20 mouse cellular contexts compared by ENCODE assay signal in genomic region chr17:85346701-85347100, GRCm38 (mm10).
A peak's percentile ranks its signal among the peaks of the same experiment; 100 is the strongest.
DNase-seq lines count a peak whose midpoint lies in the region; ATAC-seq and TF ChIP-seq lines count a peak whose summit lies in the region.
"Had no signal": no experiment of that assay in that cellular context is flagged by ENCODE, and none has a peak within 500 bp of the region (broad histone marks: within the 10 kb centered on the region; RNA-seq: fewer than 3 reads in every experiment).

No protein-coding gene starts in this region.

- H3K4me1 ChIP-seq in cerebellum, adult 2 months (ENCODE audit: control insufficient read depth, insufficient read depth, low read length), result peaks cover 17% of the 10 kb centered on the region

- 41% methylated on average over 6 of the region's 6 CpGs for WGBS in cerebellum, adult 2 months

- H3K4me3 ChIP-seq in cerebellum, adult 2 months (replicated peaks; ENCODE audit: insufficient read depth, low read depth, low read length), result no peak overlapping the region
- H3K4me3 ChIP-seq: embryonic facial prominence, embryonic 10.5 days; forebrain, embryonic 13.5 days; hindbrain, embryonic 13.5 days had no signal

- TF ChIP-seq POLR2A in cerebellum, adult 2 months (IDR thresholded peaks at IDR 0.05; ENCODE audit: borderline replicate concordance, insufficient read depth, low read length), result no peak

- DNase-seq in cerebellum, postnatal 4 days (ENCODE audit: low spot score in 2 of 2), result no peak
- peak; percentile 15 for DNase-seq in brain, adult 2 months (ENCODE audit: low read depth, low spot score)
- DNase-seq in cerebellum, adult 2 months, result peak; percentile 65 to 79
- peak; percentile 72 to 77 for DNase-seq in cerebellum, postnatal 10 days
- DNase-seq in adrenal gland, adult 8-10 months, result no peak
- DNase-seq in spleen, adult 18-20 months, result no peak
- no peak for DNase-seq in layer of hippocampus, postnatal 10 days (ENCODE audit: low spot score in 2 of 2)
- DNase-seq: adrenal gland, postnatal 14 days; B cell, adult 2 months; forebrain, postnatal 0 days; gastrocnemius, postnatal 14 days; heart, postnatal 10 days; heart, postnatal 4 days; kidney, adult 2 months had no signal

- H3K27me3 ChIP-seq in cerebellum, adult 2 months (ENCODE audit: control insufficient read depth, insufficient read depth, low read length), result no peaks in the 10 kb centered on the region
- H3K27me3 ChIP-seq: forebrain, embryonic 13.5 days; hindbrain, embryonic 13.5 days had no signal

- 0 out of 2 replicates have a peak, but pooled peaks have one; percentile 32 for ATAC-seq in cerebellum, adult (ENCODE audit: insufficient number of reproducible peaks, low FRiP score, low TSS enrichment)
- ATAC-seq: CD4-positive, CD25-positive, alpha-beta regulatory T cell, adult 4 months; forebrain, embryonic 13.5 days; forebrain, postnatal 0 days; intestine, embryonic 16.5 days had no signal

- no peak for TF ChIP-seq CTCF in cerebellum, adult 2 months (IDR thresholded peaks at IDR 0.05; ENCODE audit: borderline replicate concordance, insufficient read depth, low read depth, low read length)

- H3K27ac ChIP-seq in cerebellum, adult 2 months (ENCODE audit: insufficient read depth, low read length), result no peak overlapping the region
- H3K27ac ChIP-seq: embryonic facial prominence, embryonic 10.5 days; forebrain, embryonic 13.5 days; hindbrain, embryonic 13.5 days had no signal

Comparison
In these comparisons a context has a peak if more than half of its experiments do, and no peak if none do; other contexts are left out.
1. DNase-seq: peak in brain, adult 2 months (single experiment), cerebellum, adult 2 months (2 of 2) and cerebellum, postnatal 10 days (2 of 2); none in cerebellum, postnatal 4 days (0 of 2), adrenal gland, adult 8-10 months (single experiment), spleen, adult 18-20 months (0 of 2) and layer of hippocampus, postnatal 10 days (0 of 2).